Mouse (Mus musculus) NIH3T3 (cell line): ENCODE measurements at regions not wholly inside any gene's neighbourhood (a gene's known extent, or its start where the extent isn't known, plus 50 kb on each side); places are given as distances from the start of the nearest gene placed in this dataset.

Experiments
- DNase-seq: peaks from one replicate; pipeline ENCODE4 v3.0.0-alpha.2; 2012; ENCODE audit warnings: low read depth

DNA sequence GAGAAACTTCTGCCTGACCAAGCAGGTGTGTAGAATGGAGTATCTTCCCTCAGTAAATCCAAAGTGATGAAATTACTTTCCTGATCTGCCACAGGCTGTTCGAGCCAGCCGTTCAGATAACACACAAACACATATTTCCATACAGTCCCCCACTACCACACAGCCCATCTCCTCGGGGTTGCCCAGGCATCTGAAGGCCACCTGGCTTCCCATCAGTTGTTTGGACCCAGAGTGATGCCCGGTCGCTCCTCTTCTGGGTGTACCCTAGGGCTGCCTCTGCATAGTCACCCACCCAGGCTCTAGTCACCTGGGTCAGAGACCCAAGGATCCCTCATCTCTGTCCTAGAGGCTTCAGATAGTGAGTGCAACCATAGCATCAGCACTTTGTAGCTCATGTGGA lies 107.9 kb downstream of the CK137956 start:
- DNase-seq, result no peak

DNA sequence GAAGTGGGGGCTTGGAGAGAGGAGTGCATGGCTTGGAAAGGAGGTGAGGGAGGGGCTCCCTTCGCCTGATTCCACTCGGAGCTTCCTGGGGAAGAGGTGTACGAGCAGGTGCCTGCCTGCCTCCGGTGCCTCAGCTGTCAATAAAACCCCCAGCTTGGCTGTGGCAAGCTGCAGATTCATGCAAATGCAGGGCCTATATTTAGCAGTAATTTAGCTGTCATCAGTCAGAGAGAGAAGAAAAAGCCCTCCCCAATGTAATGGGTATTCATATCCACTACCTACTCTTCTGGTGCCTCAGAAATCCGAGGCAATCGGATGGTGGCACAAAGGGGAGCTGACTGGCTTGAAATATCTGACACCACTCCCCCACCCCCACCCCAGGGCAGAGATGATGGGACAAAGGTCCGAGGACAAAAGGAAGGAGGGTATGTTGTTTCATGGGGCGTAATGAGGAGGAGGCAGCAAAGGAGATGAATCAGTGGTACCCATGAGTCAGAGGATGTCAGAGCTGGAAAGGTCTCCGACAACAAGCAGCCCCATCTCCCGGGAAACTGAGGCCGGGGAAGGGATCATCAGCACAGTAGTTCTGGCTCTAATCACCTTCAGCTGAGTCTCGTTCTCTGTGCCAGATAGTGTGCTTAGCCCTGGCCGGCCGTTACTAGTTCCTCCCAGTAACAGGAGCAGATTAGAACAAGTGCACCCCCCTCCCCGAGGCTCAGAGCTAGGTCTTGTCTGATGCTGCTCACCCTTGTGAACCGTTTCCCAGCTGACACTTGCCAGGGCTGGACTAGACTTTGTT lies 109.2 kb downstream of the CK137956 start:
- DNase-seq, result no peak

DNA sequence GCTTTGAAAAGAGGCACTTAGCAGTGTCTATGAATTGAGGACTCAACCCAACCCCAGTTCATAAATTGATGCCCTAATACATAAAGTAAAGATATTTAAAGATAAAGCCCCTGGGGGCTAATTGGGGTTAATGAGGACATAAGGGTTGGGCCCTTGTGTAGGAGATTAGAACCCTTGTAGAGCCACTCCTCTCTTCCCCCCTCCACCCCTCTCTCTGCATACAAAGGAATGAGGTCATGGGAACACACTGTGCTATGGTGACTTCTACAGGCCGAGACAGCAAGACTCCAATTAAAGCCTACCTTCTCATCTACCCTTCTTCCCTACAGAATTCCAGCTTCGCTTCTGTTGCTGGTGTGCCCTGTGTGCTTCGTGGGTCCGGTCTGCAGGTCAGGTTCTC lies 110.5 kb downstream of the CK137956 start:
- no peak for DNase-seq

DNA sequence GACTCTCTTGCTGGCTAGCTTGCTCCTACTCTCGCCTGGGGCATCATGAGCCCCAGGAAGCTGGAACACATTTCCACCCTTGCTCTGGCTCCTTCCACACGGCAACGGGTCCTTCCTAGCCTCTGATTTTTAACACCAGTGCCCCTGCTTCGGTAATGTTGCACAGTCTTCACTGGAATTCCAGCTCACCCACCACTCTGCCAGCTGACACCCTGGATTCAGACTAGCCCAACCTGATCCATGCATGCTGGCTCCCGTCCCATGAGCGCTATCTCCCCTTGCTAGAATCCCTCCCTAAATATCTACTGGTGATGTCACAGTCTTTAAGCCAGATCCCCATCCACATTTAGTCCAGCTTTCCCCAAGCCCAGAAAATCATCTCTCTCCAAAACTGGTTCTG lies 111.2 kb downstream of the CK137956 start:
- DNase-seq, result no peak

DNA sequence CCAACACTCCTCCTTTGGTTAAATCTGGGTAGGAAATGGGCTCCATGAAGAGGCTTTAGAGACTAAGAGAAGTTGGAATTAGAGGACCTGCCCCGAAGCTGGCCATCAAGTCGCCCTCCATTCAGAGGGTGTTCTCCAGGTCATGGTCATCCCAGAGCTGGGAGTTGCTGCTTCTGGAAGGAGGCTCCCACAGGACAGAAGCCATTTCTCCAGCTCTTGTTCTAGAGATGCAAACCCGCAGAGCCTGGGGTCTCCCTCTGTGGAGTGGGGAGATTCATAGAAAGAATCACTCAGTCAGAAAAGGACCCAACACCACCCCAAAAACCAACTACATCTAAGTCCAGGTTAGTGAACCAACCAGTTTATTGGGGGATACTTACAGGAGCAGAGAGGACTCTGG lies 112.2 kb downstream of the CK137956 start:
- no peak for DNase-seq

DNA sequence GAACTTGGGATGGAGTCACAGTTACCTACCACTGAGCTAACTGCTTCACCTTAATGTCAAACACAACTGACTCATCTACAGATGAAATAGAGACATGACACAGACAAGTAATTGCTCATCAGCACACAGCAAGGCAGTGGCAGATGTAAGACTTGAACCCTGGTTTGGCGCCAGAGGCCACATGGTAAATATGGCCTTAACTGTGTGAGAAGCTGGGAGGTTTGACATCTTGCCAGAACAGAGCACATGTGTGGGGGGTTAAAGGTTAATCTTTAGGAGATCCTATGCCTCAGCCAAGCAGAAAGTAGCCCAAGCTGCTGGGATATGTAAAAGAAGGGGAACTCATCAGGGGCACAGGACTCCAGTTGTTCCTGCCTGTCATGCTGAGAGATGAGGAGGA lies 114.9 kb downstream of the CK137956 start:
- DNase-seq, result no peak

DNA sequence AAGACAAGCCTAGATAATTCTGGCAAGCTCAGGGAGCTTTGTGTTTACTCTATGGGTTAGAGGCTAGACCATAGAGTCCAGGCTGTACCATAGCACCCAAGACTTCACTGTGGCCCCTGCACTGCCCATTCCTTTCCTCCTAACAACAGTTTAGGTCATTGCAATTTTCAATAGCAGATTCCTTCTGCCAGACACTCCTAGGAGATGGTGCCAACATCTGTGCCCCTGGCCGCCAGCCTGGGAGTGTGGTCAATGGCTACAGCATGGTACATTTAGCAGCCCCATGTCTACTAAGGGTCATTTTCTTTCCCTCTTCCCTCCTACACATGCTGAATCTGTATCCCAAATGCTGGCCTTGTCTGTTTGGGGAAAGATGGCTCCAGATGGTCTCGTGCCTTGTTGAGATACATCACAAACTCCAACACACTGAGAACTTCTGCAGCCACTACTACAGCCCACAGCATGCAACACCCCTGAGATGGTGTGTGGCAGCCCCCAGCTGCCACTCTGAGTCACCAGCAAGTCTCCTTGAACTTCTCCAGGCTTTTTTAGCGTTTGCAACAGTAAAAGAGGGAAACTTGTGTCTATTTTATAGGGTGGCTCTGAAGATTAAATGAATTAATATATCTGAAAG lies 115.9 kb downstream of the CK137956 start:
- no peak for DNase-seq

DNA sequence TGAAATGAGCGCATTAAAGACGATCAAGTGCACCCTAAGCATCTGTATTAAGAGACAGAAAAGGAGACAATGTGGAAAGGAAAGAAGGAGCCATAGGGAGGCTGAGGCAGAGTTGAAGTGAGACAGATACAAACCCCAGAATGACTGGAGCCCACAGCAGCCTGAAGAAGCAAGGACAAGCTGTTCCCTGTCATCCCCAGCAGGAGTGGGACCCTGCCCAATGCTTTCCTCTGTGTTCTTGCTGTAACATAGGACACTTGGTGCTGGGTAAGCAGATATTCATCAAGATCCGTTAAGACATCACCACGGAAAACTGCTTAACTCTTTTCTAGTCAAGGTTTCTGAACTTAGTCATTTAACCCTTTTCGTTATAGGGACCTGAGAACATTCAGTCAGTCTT lies 121.4 kb downstream of the CK137956 start:
- no peak for DNase-seq

DNA sequence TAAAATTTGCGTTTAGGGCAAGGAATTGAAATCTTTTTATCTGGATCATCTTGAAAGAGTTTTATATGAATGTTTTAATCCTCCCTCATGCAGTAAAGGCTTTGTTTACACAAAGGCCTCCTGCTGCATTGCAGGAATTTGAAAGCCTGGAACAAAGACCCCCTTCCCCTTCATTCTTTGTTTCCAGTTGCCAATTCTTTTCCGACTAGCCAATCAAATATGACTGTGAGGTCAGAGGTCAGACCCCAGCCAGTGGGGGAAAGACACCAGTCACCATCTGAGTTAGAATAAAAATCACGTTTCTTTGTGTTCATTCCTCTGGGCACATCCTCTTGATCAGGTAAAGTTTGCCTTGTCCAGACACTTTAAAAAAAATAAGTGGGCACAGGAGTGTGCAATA lies 124.4 kb downstream of the CK137956 start:
- DNase-seq, result no peak

DNA sequence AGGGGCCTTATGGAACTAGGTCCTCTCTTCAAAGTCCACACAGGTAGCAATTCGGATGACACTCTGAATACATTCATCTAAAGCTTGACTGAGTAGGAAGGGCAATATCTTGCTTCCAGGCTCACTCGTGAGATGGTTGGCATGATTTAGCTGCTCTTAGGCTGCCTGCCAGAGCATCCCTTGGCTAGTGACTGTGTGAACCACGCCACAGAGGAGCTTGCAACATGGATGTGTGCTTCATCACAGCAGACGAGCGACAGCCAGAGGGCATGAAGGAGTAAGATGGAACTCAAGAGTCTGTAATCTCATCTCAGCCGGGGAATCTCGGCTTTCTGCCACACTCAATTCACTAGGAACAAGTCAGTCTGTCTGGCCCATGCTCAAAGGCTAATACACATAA lies 127.3 kb downstream of the CK137956 start:
- no peak for DNase-seq

DNA sequence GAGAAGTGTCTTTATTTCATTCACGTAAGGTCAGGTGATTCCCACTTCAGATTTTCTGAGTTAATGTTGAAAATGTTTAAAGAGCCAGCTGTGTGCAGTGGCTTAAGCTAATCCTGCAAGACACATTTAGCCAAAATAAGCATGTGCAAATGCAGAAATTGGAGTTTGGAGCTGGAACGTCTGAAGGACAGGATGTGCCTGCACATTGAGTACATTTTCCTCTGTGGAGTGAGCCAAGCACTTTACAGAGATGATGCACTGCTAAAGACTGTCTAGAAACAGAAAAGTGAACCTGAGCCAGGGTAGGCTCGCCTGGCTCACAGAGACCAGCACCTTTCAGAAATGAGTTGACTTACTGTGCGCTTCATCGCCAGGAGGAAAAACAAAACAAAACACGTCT lies 137.1 kb downstream of the CK137956 start:
- DNase-seq, result no peak

DNA sequence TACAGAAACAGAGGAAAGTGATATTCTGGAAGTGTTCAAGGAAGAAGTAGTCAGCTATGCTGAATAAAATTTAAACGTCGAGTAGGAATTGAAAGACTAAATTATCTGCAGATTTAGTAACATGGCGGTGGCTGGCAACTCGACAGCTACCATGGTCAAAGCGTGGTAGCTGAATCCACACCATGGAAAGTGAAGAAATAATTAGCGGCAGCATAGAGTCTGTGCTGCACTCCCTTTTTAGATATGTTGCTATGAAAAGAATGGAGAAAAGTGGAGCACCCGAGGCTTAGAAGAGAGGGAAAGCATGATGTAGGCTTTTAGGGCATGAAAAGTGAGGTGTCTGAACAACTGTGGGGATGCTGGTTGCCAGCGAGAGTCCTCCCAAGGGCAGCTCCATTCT lies 143.8 kb downstream of the CK137956 start:
- DNase-seq, result no peak

DNA sequence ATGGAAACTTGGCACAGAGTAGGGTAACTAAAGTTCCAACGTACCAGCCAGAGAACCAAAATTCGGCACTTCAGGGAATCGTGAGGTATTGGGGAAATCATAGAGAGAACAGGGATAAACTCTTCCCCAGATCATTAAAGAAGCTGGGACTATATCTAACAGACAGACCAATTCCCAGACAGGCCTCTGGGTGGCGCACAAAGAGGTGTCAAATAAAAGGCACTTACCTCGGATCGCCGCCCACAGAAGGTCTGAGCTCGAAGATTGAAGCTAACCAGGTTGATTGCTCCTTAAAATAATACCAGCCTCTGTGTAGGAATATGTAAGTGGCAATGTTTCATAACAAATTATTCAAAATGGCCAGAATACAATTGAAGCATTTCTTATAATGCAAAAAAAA lies 151.2 kb downstream of the CK137956 start:
- no peak for DNase-seq

DNA sequence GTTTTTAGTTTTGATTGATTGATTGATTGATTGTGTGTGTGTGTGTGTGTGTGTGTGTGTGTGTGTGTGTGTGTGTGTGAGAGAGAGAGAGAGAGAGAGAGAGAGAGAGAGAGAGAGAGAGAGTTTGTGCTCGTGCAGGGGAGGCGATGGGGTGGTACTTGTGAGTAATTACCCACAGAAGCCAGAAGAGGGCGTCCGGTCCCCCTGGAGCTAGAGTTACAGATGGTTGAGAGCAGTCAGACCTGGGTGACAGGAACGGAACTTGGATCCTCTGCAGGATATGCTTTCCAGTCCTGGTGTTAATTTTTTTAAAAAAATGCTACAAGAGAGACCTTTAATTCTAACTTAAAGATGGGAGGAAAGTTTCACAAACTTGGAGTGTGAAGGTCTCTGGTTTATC lies 151.7 kb downstream of the CK137956 start:
- DNase-seq, result no peak

DNA sequence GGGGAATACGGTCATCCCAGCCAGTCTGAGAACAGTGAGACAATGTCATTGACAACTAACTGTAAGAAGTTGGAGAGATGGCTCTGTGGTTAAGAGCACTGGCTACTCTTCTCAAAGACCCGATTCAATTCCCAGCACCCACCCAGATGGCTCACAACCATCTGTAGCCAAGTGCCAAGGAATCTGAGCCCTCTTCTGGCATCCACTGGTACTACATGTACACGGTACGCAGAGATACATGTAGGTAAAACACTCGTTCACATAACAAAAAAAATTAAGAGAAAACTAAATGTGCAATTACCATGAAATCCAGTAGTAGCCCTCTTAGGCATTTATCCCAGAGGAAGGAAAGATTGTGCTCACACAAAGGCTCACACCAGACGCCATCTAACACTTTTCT lies 156.1 kb downstream of the CK137956 start:
- peak; percentile 5 for DNase-seq

DNA sequence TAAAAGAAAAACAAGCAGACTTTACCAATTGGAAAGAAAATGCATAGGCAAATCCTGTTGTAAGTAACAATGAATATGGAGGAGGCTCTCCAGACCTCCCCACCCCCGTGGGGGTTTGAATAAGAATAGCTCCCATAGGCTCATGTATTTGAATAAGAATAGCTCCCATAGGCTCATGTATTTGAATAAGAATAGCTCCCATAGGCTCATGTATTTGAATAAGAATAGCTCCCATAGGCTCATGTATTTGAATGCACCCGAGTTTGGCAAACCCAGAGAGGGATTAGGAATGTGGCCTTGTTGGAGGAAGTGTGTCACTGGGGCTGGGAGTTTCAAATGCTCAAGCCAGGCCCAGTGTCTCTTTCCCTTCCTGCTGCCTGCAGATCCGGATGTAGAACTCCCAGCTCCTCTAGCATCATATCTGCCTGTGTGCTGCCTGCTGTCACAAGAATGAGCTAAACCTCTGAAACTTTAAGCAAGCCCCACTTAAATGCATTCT lies 158.7 kb downstream of the CK137956 start:
- DNase-seq, result no peak

DNA sequence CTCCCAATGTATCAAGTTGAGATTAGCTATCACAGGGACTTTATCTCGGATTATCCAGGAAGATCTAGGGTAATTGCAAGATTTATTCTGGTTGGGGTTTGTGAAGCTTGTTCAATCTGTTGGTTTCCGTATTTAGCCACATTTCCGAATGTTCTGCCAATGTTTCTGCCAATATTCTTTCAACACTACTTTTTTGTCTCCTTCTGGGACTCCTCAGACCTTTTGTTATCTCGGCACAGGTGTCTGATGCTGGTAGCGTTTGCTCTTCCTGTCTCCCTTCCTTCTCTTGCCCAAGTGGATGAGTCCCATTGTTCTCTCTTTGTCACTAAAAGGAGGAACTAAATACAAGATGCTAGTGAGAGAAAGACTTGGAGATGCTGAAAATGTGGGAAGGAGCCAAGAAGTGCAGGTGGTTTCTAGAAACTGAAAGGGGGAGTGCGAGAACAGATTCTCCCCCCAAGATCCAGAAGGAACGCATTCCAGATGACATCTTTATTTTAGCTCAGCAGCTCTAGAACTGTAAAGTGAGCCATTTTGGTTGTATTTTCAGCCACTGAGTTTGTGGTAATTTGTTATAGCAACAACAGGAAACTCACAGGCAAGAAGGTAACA lies 159.7 kb downstream of the CK137956 start:
- DNase-seq, result no peak

DNA sequence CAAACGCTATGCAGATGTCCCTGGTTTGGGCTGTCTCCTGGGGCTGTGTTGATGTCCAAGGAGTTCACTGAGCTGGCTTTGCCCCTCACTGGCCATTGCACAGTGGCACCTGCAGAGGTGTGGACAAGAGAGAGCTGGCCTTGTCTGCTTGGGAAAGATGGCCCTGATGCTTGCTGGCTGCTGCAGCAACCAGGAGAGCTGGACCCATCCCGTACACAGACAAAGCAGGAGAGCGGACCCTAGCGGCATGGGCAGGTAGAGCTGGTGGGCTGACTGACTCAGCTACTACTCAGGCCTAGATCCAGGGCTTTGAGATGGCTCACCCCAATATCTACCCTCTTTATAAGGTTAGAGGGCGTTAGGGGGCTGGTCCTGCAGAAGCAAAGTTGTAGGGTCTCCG lies 161.7 kb downstream of the CK137956 start:
- peak; percentile 4 for DNase-seq

DNA sequence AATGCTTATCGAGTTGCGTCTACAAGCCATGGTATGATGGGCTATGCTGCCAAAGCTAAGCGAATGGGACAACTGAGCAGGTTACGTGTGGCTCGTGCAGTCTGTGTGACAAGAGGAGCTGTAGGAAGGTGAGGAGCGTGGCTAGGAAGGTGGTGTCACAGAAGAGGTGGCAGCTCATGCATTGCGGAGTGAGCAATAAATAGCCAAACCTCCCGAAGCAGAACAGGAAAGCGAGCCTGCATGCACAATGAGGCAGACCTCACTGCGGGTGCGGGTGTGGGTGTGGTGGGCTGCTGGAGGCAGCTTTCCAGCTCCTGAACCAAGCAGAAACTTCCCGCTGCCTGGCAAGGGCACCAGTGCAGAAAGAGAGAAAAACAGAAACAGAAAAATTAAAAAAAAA lies 181.5 kb downstream of the CK137956 start:
- DNase-seq, result no peak

DNA sequence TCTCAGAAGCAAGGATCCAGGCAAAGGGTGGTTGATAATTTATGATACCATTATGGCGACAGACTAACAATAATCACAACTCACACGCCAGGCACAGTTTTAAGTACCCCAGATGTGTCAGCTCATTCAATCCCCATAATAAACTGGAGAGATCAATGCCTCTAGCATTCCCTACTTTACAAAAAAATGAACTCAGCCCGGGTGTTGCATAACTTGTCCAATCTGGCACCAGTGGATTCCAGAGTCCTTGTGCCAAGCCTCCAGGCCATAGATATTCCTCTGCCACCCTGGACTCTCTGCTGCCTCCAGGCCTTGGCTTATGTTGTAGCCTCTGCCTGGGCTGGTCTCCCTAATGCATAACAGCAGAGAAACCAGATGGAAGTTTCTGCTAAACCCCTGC lies 185.0 kb downstream of the CK137956 start:
- DNase-seq, result no peak

DNA sequence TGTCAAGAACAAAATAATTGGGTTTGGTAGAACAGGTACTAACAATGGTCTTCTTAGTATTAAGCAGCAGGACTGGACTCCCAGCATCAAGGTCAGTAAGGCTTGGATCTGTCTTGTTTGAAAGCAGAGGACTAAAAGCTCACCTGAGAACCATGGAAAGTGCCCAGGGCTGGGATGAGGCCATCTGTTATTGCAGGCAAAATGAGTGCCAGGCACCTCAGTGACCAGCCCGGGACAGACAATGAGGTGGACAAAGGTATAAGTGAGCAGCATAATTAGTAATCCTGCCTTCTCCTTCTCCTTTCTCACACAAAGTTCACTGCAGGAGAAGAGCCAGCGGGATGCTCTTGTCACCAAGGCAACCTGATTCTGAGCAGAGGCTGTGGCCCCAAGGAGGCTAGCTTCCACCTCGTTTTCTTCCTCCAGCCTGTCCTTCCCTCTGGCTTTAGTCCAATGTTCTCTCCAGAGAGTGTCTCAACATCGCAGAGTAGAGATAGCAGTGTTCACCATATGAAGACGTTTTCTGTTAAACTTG lies 198.7 kb downstream of the CK137956 start:
- no peak for DNase-seq

DNA sequence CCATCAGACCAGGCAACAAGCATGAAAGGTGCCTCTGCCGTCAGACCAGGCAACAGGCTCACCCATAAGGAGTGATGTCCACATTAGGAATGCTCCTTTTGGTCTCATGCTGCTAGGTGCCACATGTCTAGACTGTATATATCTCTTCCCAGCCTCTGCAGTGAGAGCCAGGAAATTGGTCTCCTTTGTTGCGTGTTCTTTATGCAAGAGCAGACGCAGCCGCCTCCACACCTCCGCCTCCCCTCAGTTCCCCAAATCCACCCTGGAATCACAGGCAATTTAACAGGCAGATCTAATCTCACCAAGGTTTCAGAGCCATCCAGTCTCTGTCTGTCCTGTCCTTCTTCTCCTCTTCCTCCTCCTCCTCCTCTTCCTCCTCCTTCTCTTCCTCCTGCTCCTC lies 207.0 kb downstream of the CK137956 start:
- no peak for DNase-seq

DNA sequence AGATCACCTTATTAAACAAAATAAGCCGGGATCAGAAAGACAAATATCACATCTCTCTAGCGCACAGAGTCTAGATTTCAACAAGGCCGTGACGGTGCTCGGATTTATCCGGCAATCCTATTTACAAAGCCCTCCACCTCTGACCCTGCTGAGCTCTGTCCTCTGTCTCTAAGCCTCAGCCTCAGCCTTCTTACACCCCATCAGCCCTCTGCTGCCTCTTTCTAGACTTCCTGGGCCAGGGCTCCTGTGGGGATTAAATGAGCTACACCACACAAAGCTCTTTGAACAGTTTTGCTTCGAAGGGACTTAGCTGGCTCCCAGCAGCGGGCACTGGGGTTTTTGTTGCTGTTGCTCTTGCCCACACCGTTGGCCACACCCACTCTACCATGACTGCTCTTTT lies 211.8 kb downstream of the CK137956 start:
- DNase-seq, result no peak
